Mouse (Mus musculus) limb, embryonic 10.5 days (tissue): ENCODE results near the gene Olfr381. TPM values are rescaled to one million over a fixed set of nuclear protein-coding genes. Genes with fewer than 3 reads are reported as not detected.
"Not testable (repeated sequence)": the region's sequence is repeated elsewhere in the genome, so short reads cannot be mapped to it uniquely, and the experiment has no call there.

Source experiments
- DNase-seq: peaks from one replicate; pipeline ENCODE4 v3.0.0-alpha.2; 2017; ENCODE audit warnings: low spot score
- H3K27ac ChIP-seq: fragments of 300-500 bp; sonication (generic); 2 replicates; pipeline ENCODE4 v1.5.1; 2016; ENCODE audit warnings: mild to moderate bottlenecking
- H3K27me3 ChIP-seq: fragments of 300-500 bp; sonication (generic); 2 replicates; pipeline ENCODE4 v1.6.1; 2016; ENCODE audit warnings: low read depth, mild to moderate bottlenecking; ENCODE audit not compliant: poor library complexity, severe bottlenecking
- H3K36me3 ChIP-seq: fragments of 300-500 bp; sonication (generic); 2 replicates; pipeline ENCODE4 v1.6.1; 2016; ENCODE audit warnings: mild to moderate bottlenecking, moderate library complexity
- H3K4me1 ChIP-seq: fragments of 300-500 bp; sonication (generic); 2 replicates; pipeline ENCODE4 v1.6.1; 2016
- H3K4me3 ChIP-seq: fragments of 300-500 bp; sonication (generic); 2 replicates; pipeline ENCODE4 v1.5.1; 2016; ENCODE audit warnings: mild to moderate bottlenecking, moderate library complexity
- H3K9me3 ChIP-seq: fragments of 300-500 bp; sonication (generic); replicated peaks from 2 replicates; pipeline ENCODE4 v1.6.1; 2016; ENCODE audit warnings: mild to moderate bottlenecking
- WGBS: fragments of 180-500 bp; shearing (Covaris S2); methylation state at CpG from one replicate; pipeline ENCODE4 v1.1.7; 2016; 5-methylcytosine and 5-hydroxymethylcytosine counted together
- polyA plus RNA-seq: library from polyadenylated mRNA; unstranded; fragments of >200 nt; fragmentation: Nextera tagmentation; extraction: Ambion mirVana; gene quantifications from 2 replicates; pipeline ENCODE4 v1.2.1, GENCODE M21; 2016

Olfr381 gene
- not detected in 2 replicates for polyA plus RNA-seq

GRCm38 (mm10) chr11:73491503-73491902 is at the start of gene Olfr381:
Gene Olfr381, minus strand, starts transcription at chr11:73491603.
- H3K36me3 ChIP-seq: no peaks in the 10 kb centered on the region
- H3K27ac ChIP-seq: no peak within 1 kb of the TSS
- H3K4me1 ChIP-seq: no peaks in the 10 kb centered on the region
- no peaks in the 10 kb centered on the region for H3K27me3 ChIP-seq
- no peaks in the 10 kb centered on the region for H3K9me3 ChIP-seq
- no peak for DNase-seq
- H3K4me3 ChIP-seq: no peak within 1 kb of the TSS

- not testable (repeated sequence) for H3K27me3 ChIP-seq, H3K36me3 ChIP-seq, H3K4me3 ChIP-seq, H3K9me3 ChIP-seq, H3K4me1 ChIP-seq, H3K27ac ChIP-seq, DNase-seq
- WGBS: 92% methylated on average over 1 of the region's 1 CpGs
Observed at GRCm38 (mm10) chr11:73528971-73529370, 37.6 kb upstream of the Olfr381 start.

DNA sequence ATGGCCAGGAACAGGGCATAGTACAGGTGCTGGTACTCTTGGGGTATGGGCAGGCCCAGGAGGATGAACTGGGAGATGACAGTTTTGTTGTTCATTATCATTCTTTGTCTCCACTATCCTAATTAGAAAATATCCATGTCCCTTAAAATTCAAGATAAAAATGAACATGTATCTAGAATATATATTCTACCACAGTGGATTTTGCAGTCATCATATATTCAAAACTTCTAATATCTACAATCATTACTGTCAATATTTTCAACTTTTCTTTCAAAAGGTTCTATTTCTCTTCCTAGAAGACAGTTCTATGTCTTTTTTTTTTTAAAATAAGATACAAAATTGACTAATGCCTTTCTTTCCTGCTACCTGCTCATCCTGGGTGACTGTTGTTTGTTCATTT is 25.7 kb upstream of the Olfr381 start, which contains the start of gene Olfr382:
Gene Olfr382 (minus strand): TSS at position 101 of the 400 bp plus-strand sequence.
- Histone ChIP-seq H3K9me3 (no peaks in the 10 kb centered on the region), H3K4me1 (no peaks in the 10 kb centered on the region), H3K27ac (no peak within 1 kb of the TSS), H3K27me3 (no peaks in the 10 kb centered on the region), H3K36me3 (no peaks in the 10 kb centered on the region), H3K4me3 (no peak within 1 kb of the TSS)
- no peak for DNase-seq

- no peaks in the 10 kb centered on the region for H3K4me1 ChIP-seq
- no peak within 1 kb of the TSS for H3K4me3 ChIP-seq
- 97% methylated on average over 1 of the region's 1 CpGs for WGBS
- DNase-seq: no peak
- no peak within 1 kb of the TSS for H3K27ac ChIP-seq
- no peaks in the 10 kb centered on the region for H3K36me3 ChIP-seq
- H3K27me3 ChIP-seq: no peaks in the 10 kb centered on the region
- no peaks in the 10 kb centered on the region for H3K9me3 ChIP-seq
Observed at GRCm38 (mm10) chr11:73457408-73457807, 34.0 kb downstream of the Olfr381 start, which contains the start of gene Olfr380. Gene Olfr380, minus strand, starts transcription at chr11:73457508.

Other genes starting within 250 kb of the Olfr381 start
- gene Trpv3, start 224.2 kb downstream of the Olfr381 start, polyA plus RNA-seq: 0.06 TPM in 1 of 2 replicates, not detected in the other
- gene Aspa, start 162.0 kb downstream of the Olfr381 start, polyA plus RNA-seq: 0.10 TPM in 1 of 2 replicates, not detected in the other
- gene Gm49340, start 161.9 kb downstream of the Olfr381 start, polyA plus RNA-seq: not detected in 2 replicates
- gene Spata22, start 161.9 kb downstream of the Olfr381 start, polyA plus RNA-seq: not detected in 2 replicates
- gene Olfr20, start 140.8 kb downstream of the Olfr381 start, polyA plus RNA-seq: not detected in 2 replicates
- not detected in 2 replicates for gene Olfr376, start 120.4 kb downstream of the Olfr381 start, polyA plus RNA-seq
- gene Olfr1, start 92.0 kb downstream of the Olfr381 start, polyA plus RNA-seq: not detected in 2 replicates
- gene Olfr378, start 63.1 kb downstream of the Olfr381 start, polyA plus RNA-seq: not detected in 2 replicates
- not detected in 2 replicates for gene Olfr380, start 34.1 kb downstream of the Olfr381 start, polyA plus RNA-seq
- gene Olfr382, start 25.6 kb upstream of the Olfr381 start, polyA plus RNA-seq: not detected in 2 replicates
- gene Olfr385, start 101.4 kb upstream of the Olfr381 start, polyA plus RNA-seq: not detected in 2 replicates
- not detected in 2 replicates for gene Olfr384, start 107.0 kb upstream of the Olfr381 start, polyA plus RNA-seq
- gene Zfp735, start 197.2 kb upstream of the Olfr381 start, polyA plus RNA-seq: not detected in 2 replicates